Mouse (Mus musculus) liver, adult 2 months (tissue): ENCODE measurements around the gene Slc3a2.

Experiments
- CTCF ChIP-seq: fragments of 200-500 bp; IDR thresholded peaks from 2 replicates; pipeline ENCODE4 v1.5.1; 2011; ENCODE audit warnings: low read depth, low read length, control low read depth
- POLR2A ChIP-seq: fragments of 200-500 bp; IDR thresholded peaks from 2 replicates; pipeline ENCODE4 v1.6.1; 2011; ENCODE audit warnings: low read length, control low read depth; ENCODE audit not compliant: insufficient read depth; ENCODE audit errors: extremely low read depth

GRCm38 (mm10) chr19:8725081-8725613 is 2.0 kb upstream of the Slc3a2 start:
- no peak for TF ChIP-seq POLR2A
- no peak for TF ChIP-seq CTCF
